Mouse (Mus musculus): ENCODE data around the gene Nup37. TPM values are rescaled to one million over a fixed set of nuclear protein-coding genes. Genes with fewer than 3 reads are reported as not detected.

The Nup37 gene
- 81.4 and 86.9 TPM in 2 replicates for polyA plus RNA-seq (2016; fragmentation: Nextera tagmentation; extraction: Ambion mirVana)

- WGBS, result under 1% methylated on average over 53 of the region's 53 CpGs
- H3K4me2 ChIP-seq, result peak within 1 kb of the TSS; percentile 71
- H3K9ac ChIP-seq, result peak within 1 kb of the TSS; percentile 75
- H3K4me1 ChIP-seq, result peaks cover 22% of the 10 kb centered on the region
- H3K27ac ChIP-seq, result peak within 1 kb of the TSS; percentile 50; the same call in 1 of the 2 replicates
- no peaks in the 10 kb centered on the region for H3K27me3 ChIP-seq
- H3K9me3 ChIP-seq, result no peaks in the 10 kb centered on the region
- peak within 1 kb of the TSS; percentile 81 for H3K4me3 ChIP-seq (replicated peaks)
- H3K36me3 ChIP-seq (replicated peaks), result peaks cover 17% of the 10 kb centered on the region
- ATAC-seq (ENCODE audit: low FRiP score), result peak; percentile 97
These were observed at the start of gene Nup37, which contains the start of gene Parpbp for GRCm38 (mm10) chr10:88146707-88147477. TSS of gene Nup37 (plus strand) at chr10:88146992. TSS of gene Parpbp (minus strand) at chr10:88146941.

GRCm38 (mm10) chr10:88106169-88106568 is 40.6 kb upstream of the Nup37 start:
- Histone ChIP-seq H3K36me3 (replicated peaks) (no peaks in the 10 kb centered on the region; the same call in 1 of the 2 replicates), H3K9ac (no peak overlapping the region), H3K4me3 (replicated peaks) (no peak overlapping the region), H3K27me3 (no peaks in the 10 kb centered on the region), H3K4me2 (no peak overlapping the region), H3K4me1 (no peaks in the 10 kb centered on the region), H3K27ac (no peak overlapping the region), H3K9me3 (no peaks in the 10 kb centered on the region)
- no peak for ATAC-seq (ENCODE audit: low FRiP score)
- 83% methylated on average over 2 of the region's 2 CpGs for WGBS

- Histone ChIP-seq H3K27ac (no peak overlapping the region), H3K4me3 (replicated peaks) (no peak overlapping the region), H3K4me2 (no peak overlapping the region), H3K9me3 (no peaks in the 10 kb centered on the region), H3K4me1 (no peaks in the 10 kb centered on the region), H3K9ac (no peak overlapping the region), H3K36me3 (replicated peaks) (no peaks in the 10 kb centered on the region; the same call in 1 of the 2 replicates), H3K27me3 (no peaks in the 10 kb centered on the region)
- WGBS, result 86% methylated on average over 2 of the region's 2 CpGs
- no peak for ATAC-seq (ENCODE audit: low FRiP score)
These were observed 33.5 kb upstream of the Nup37 start for GRCm38 (mm10) chr10:88113290-88113689.

- H3K27me3 ChIP-seq, result no peaks in the 10 kb centered on the region
- no peak overlapping the region for H3K4me2 ChIP-seq
- no peak for ATAC-seq (ENCODE audit: low FRiP score)
- H3K9me3 ChIP-seq, result no peaks in the 10 kb centered on the region
- H3K36me3 ChIP-seq (replicated peaks), result 0 out of 2 replicates have a peak, but pooled peaks cover 8% of the 10 kb centered on the region
- H3K4me3 ChIP-seq (replicated peaks), result no peak overlapping the region
- H3K27ac ChIP-seq, result no peak overlapping the region
- H3K9ac ChIP-seq, result no peak overlapping the region
- no peaks in the 10 kb centered on the region for H3K4me1 ChIP-seq
These were observed 27.1 kb upstream of the Nup37 start for GRCm38 (mm10) chr10:88119721-88120120.

- no peak for ATAC-seq (ENCODE audit: low FRiP score)
- H3K36me3 ChIP-seq (replicated peaks), result peaks cover 11% of the 10 kb centered on the region
These were observed 11.2 kb upstream of the Nup37 start for GRCm38 (mm10) chr10:88135630-88136029.

GRCm38 (mm10) chr10:88146187-88146586 is 605 bp upstream of the Nup37 start:
- Histone ChIP-seq H3K27me3 (no peaks in the 10 kb centered on the region), H3K36me3 (replicated peaks) (peaks cover 17% of the 10 kb centered on the region), H3K4me2 (peak overlapping the region; percentile 71), H3K27ac (no peak overlapping the region), H3K9me3 (no peaks in the 10 kb centered on the region), H3K4me3 (replicated peaks) (peak overlapping the region; percentile 81), H3K9ac (peak overlapping the region; percentile 75), H3K4me1 (peaks cover 22% of the 10 kb centered on the region)
- WGBS, result 23% methylated on average over 7 of the region's 7 CpGs
- peak; percentile 30; the same call in 1 of the 2 replicates for ATAC-seq (ENCODE audit: low FRiP score)

More at GRCm38 (mm10) chr10:88135630-88136029, 11.2 kb upstream of the Nup37 start:
- WGBS, result 97% methylated on average over 16 of the region's 16 CpGs
- Histone ChIP-seq H3K27me3 (no peaks in the 10 kb centered on the region), H3K9me3 (no peaks in the 10 kb centered on the region), H3K4me2 (no peak overlapping the region), H3K27ac (no peak overlapping the region), H3K9ac (no peak overlapping the region), H3K4me1 (no peaks in the 10 kb centered on the region), H3K4me3 (replicated peaks) (no peak overlapping the region)

GRCm38 (mm10) chr10:88150381-88150780 is 3.6 kb downstream of the Nup37 start:
- no peak for ATAC-seq (ENCODE audit: low FRiP score)
- 87% methylated on average over 4 of the region's 4 CpGs for WGBS
- Histone ChIP-seq H3K27me3 (no peaks in the 10 kb centered on the region), H3K9me3 (no peaks in the 10 kb centered on the region), H3K27ac (no peak overlapping the region), H3K4me2 (no peak overlapping the region), H3K36me3 (replicated peaks) (peaks cover 34% of the 10 kb centered on the region), H3K4me1 (peaks cover 14% of the 10 kb centered on the region), H3K4me3 (replicated peaks) (no peak overlapping the region), H3K9ac (no peak overlapping the region)

- H3K36me3 ChIP-seq (replicated peaks), result peaks cover 36% of the 10 kb centered on the region
- 91% methylated on average over 6 of the region's 6 CpGs for WGBS
These were observed 4.9 kb downstream of the Nup37 start for GRCm38 (mm10) chr10:88151658-88152057.

GRCm38 (mm10) chr10:88162096-88162495 is 15.3 kb downstream of the Nup37 start:
- ATAC-seq (ENCODE audit: low FRiP score), result no peak
- no peaks in the 10 kb centered on the region for H3K9me3 ChIP-seq
- H3K4me3 ChIP-seq (replicated peaks), result no peak overlapping the region
- H3K4me2 ChIP-seq, result no peak overlapping the region
- H3K27me3 ChIP-seq, result no peaks in the 10 kb centered on the region
- H3K9ac ChIP-seq, result no peak overlapping the region
- H3K27ac ChIP-seq, result no peak overlapping the region
- WGBS, result 95% methylated on average over 2 of the region's 2 CpGs
- H3K36me3 ChIP-seq (replicated peaks), result peaks cover 22% of the 10 kb centered on the region
- no peaks in the 10 kb centered on the region for H3K4me1 ChIP-seq

More at GRCm38 (mm10) chr10:88151658-88152057, 4.9 kb downstream of the Nup37 start:
- Histone ChIP-seq H3K4me1 (0 out of 2 replicates have a peak, but pooled peaks cover 4% of the 10 kb centered on the region), H3K9ac (no peak overlapping the region), H3K4me3 (replicated peaks) (no peak overlapping the region), H3K27me3 (no peaks in the 10 kb centered on the region), H3K4me2 (no peak overlapping the region), H3K27ac (no peak overlapping the region), H3K9me3 (no peaks in the 10 kb centered on the region)
- ATAC-seq (ENCODE audit: low FRiP score), result no peak

- Histone ChIP-seq H3K27ac (no peak overlapping the region), H3K4me2 (no peak overlapping the region), H3K36me3 (replicated peaks) (peaks cover 22% of the 10 kb centered on the region), H3K4me1 (no peaks in the 10 kb centered on the region), H3K9ac (no peak overlapping the region), H3K9me3 (no peaks in the 10 kb centered on the region), H3K4me3 (replicated peaks) (no peak overlapping the region), H3K27me3 (no peaks in the 10 kb centered on the region)
- 88% methylated on average over 5 of the region's 5 CpGs for WGBS
- ATAC-seq (ENCODE audit: low FRiP score), result no peak
These were observed 15.9 kb downstream of the Nup37 start for GRCm38 (mm10) chr10:88162676-88163075.

GRCm38 (mm10) chr10:88166158-88166557 is 19.4 kb downstream of the Nup37 start:
- H3K9ac ChIP-seq, result no peak overlapping the region
- H3K9me3 ChIP-seq, result no peaks in the 10 kb centered on the region
- no peak overlapping the region for H3K27ac ChIP-seq
- H3K4me3 ChIP-seq (replicated peaks), result no peak overlapping the region
- peaks cover 9% of the 10 kb centered on the region; the same call in 1 of the 2 replicates for H3K36me3 ChIP-seq (replicated peaks)
- H3K4me1 ChIP-seq, result no peaks in the 10 kb centered on the region
- 93% methylated on average over 3 of the region's 3 CpGs for WGBS
- ATAC-seq (ENCODE audit: low FRiP score), result no peak
- no peaks in the 10 kb centered on the region for H3K27me3 ChIP-seq
- H3K4me2 ChIP-seq, result no peak overlapping the region

- Histone ChIP-seq H3K9me3 (no peaks in the 10 kb centered on the region), H3K4me1 (no peaks in the 10 kb centered on the region), H3K9ac (no peak overlapping the region), H3K27me3 (no peaks in the 10 kb centered on the region), H3K36me3 (replicated peaks) (peaks cover 3% of the 10 kb centered on the region; the same call in 1 of the 2 replicates), H3K4me2 (no peak overlapping the region), H3K27ac (no peak overlapping the region), H3K4me3 (replicated peaks) (no peak overlapping the region)
- 81% methylated on average over 7 of the region's 7 CpGs for WGBS
- no peak for ATAC-seq (ENCODE audit: low FRiP score)
These were observed 20.8 kb downstream of the Nup37 start for GRCm38 (mm10) chr10:88167438-88168077.

Data from forebrain, embryonic 12.5 days (tissue).